ENCODE assay signal across 11 mouse cellular contexts in genomic region chr6:31945347-31945746, GRCm38 (mm10).
"Had no signal": no experiment of that assay in that cellular context is flagged by ENCODE, and none has a peak within 500 bp of the region (broad histone marks: within the 10 kb centered on the region; RNA-seq: fewer than 3 reads in every experiment).

No protein-coding gene starts in this region.

- DNase-seq: liver, postnatal 0 days; lung, adult 2 months; lung, postnatal 14 days; lung, postnatal 36 days; right cerebral cortex, adult 18-20 months; right cerebral cortex, postnatal 25 days; right cerebral cortex, postnatal 4 days; spleen, adult 18-20 months; thymus, adult 2 months; thymus, postnatal 25 days; thymus, postnatal 4 days had no signal
